Mouse (Mus musculus) hindbrain, embryonic 11.5 days (tissue): ENCODE measurements at regions not wholly inside any gene's neighbourhood (a gene's known extent, or its start where the extent isn't known, plus 50 kb on each side); places are given as distances from the start of the nearest gene placed in this dataset.

Experiments
- ATAC-seq: fragments of 200-750 bp; cut with Nextera tagmentation; 2 replicates; pipeline ENCODE4 v1.8.0; 2017; ENCODE audit warnings: mild to moderate bottlenecking, moderate TSS enrichment, moderate library complexity; ENCODE audit not compliant: low FRiP score
- DNase-seq: peaks from one replicate; pipeline ENCODE4 v3.0.0-alpha.2; 2015; ENCODE audit warnings: low spot score
- H3K27ac ChIP-seq: fragments of 300-500 bp; sonication (generic); 2 replicates; pipeline ENCODE4 v1.5.1; 2014; ENCODE audit warnings: mild to moderate bottlenecking, low read depth, low read length
- H3K27me3 ChIP-seq: fragments of 300-500 bp; sonication (generic); 2 replicates; pipeline ENCODE4 v1.6.1; 2014; ENCODE audit warnings: mild to moderate bottlenecking, low read length, moderate library complexity, mixed read lengths; ENCODE audit not compliant: control insufficient read depth, insufficient read depth
- H3K36me3 ChIP-seq: fragments of 300-500 bp; sonication (generic); 2 replicates; pipeline ENCODE4 v1.6.1; 2014; ENCODE audit warnings: mild to moderate bottlenecking, low read length, moderate library complexity, mixed read lengths; ENCODE audit not compliant: control insufficient read depth, insufficient read depth
- H3K4me1 ChIP-seq: fragments of 300-500 bp; sonication (generic); replicated peaks from 2 replicates; pipeline ENCODE4 v1.6.1; 2014; ENCODE audit warnings: low read length, mixed read lengths; ENCODE audit not compliant: control insufficient read depth, insufficient read depth
- H3K4me2 ChIP-seq: fragments of 300-500 bp; sonication (generic); replicated peaks from 2 replicates; pipeline ENCODE4 v1.6.1; 2014; ENCODE audit warnings: mild to moderate bottlenecking, low read depth, low read length
- H3K4me3 ChIP-seq: fragments of 300-500 bp; sonication (generic); 2 replicates; pipeline ENCODE4 v1.5.1; 2014; ENCODE audit warnings: low read depth, low read length
- H3K9ac ChIP-seq: fragments of 300-500 bp; sonication (generic); 2 replicates; pipeline ENCODE4 v1.6.1; 2014; ENCODE audit warnings: low read depth, low read length
- H3K9me3 ChIP-seq: fragments of 300-500 bp; sonication (generic); 2 replicates; pipeline ENCODE4 v1.6.1; 2016; ENCODE audit warnings: low read length; ENCODE audit not compliant: control insufficient read depth
- WGBS: fragments of 180-500 bp; shearing (Covaris S2); extraction: QIAGEN DNeasy Blood & Tissue Kit; methylation state at CpG from one replicate; pipeline ENCODE4 v1.1.7; 2014; 5-methylcytosine and 5-hydroxymethylcytosine counted together

- no peak for DNase-seq
- no peak overlapping the region for H3K9ac ChIP-seq
- no peaks in the 10 kb centered on the region for H3K36me3 ChIP-seq
- WGBS = 89% methylated on average over 5 of the region's 5 CpGs
- no peak for ATAC-seq
- no peaks in the 10 kb centered on the region for H3K27me3 ChIP-seq
- no peak overlapping the region for H3K4me3 ChIP-seq
- H3K4me1 ChIP-seq = no peaks in the 10 kb centered on the region
- no peak overlapping the region for H3K27ac ChIP-seq
- no peak overlapping the region for H3K4me2 ChIP-seq
- no peaks in the 10 kb centered on the region for H3K9me3 ChIP-seq
Measured at GRCm38 (mm10) chr15:67391918-67392317, 891.2 kb upstream of the Lrrc6 start.

- ATAC-seq = no peak
- Histone ChIP-seq H3K9me3 (no peaks in the 10 kb centered on the region), H3K4me2 (no peak overlapping the region), H3K9ac (no peak overlapping the region), H3K36me3 (no peaks in the 10 kb centered on the region), H3K27ac (no peak overlapping the region), H3K27me3 (no peaks in the 10 kb centered on the region), H3K4me3 (no peak overlapping the region), H3K4me1 (no peaks in the 10 kb centered on the region)
- WGBS = 81% methylated on average over 8 of the region's 8 CpGs
- no peak for DNase-seq
Measured at GRCm38 (mm10) chr15:67388514-67388913, 887.8 kb upstream of the Lrrc6 start.

GRCm38 (mm10) chr15:67386896-67387295 lies 886.2 kb upstream of the Lrrc6 start:
- ATAC-seq = no peak
- Histone ChIP-seq H3K36me3 (no peaks in the 10 kb centered on the region), H3K4me1 (no peaks in the 10 kb centered on the region), H3K4me3 (no peak overlapping the region), H3K27me3 (no peaks in the 10 kb centered on the region), H3K9ac (no peak overlapping the region), H3K4me2 (no peak overlapping the region), H3K27ac (no peak overlapping the region), H3K9me3 (no peaks in the 10 kb centered on the region)
- no peak for DNase-seq

- no peak for DNase-seq
- Histone ChIP-seq H3K36me3 (no peaks in the 10 kb centered on the region), H3K27me3 (no peaks in the 10 kb centered on the region), H3K27ac (no peak overlapping the region), H3K9ac (no peak overlapping the region), H3K4me3 (no peak overlapping the region), H3K4me1 (no peaks in the 10 kb centered on the region), H3K9me3 (no peaks in the 10 kb centered on the region), H3K4me2 (no peak overlapping the region)
- 69% methylated on average over 4 of the region's 4 CpGs for WGBS
- no peak for ATAC-seq
Measured at GRCm38 (mm10) chr15:67373599-67373998, 872.9 kb upstream of the Lrrc6 start.

GRCm38 (mm10) chr15:67373030-67373429 lies 872.3 kb upstream of the Lrrc6 start:
- H3K4me3 ChIP-seq = no peak overlapping the region
- H3K27ac ChIP-seq = no peak overlapping the region
- 77% methylated on average over 8 of the region's 8 CpGs for WGBS
- no peak overlapping the region for H3K9ac ChIP-seq
- H3K9me3 ChIP-seq = no peaks in the 10 kb centered on the region
- no peaks in the 10 kb centered on the region for H3K27me3 ChIP-seq
- H3K4me2 ChIP-seq = no peak overlapping the region
- no peaks in the 10 kb centered on the region for H3K36me3 ChIP-seq
- H3K4me1 ChIP-seq = no peaks in the 10 kb centered on the region
- no peak for ATAC-seq
- DNase-seq = no peak

GRCm38 (mm10) chr15:67364099-67364756 lies 863.5 kb upstream of the Lrrc6 start:
- DNase-seq = peak; percentile 53
- Histone ChIP-seq H3K4me1 (no peaks in the 10 kb centered on the region), H3K27me3 (no peaks in the 10 kb centered on the region), H3K27ac (no peak overlapping the region), H3K9ac (no peak overlapping the region), H3K4me2 (no peak overlapping the region), H3K36me3 (no peaks in the 10 kb centered on the region), H3K4me3 (no peak overlapping the region), H3K9me3 (no peaks in the 10 kb centered on the region)
- 51% methylated on average over 4 of the region's 4 CpGs for WGBS
- peak; percentile 51 for ATAC-seq

GRCm38 (mm10) chr15:67361012-67361571 lies 860.4 kb upstream of the Lrrc6 start:
- Histone ChIP-seq H3K27ac (no peak overlapping the region), H3K27me3 (no peaks in the 10 kb centered on the region), H3K4me2 (no peak overlapping the region), H3K9me3 (no peaks in the 10 kb centered on the region), H3K4me3 (no peak overlapping the region), H3K36me3 (no peaks in the 10 kb centered on the region), H3K4me1 (no peaks in the 10 kb centered on the region), H3K9ac (no peak overlapping the region)
- no peak for ATAC-seq
- WGBS = 56% methylated on average over 1 of the region's 1 CpGs
- DNase-seq = peak; percentile 3

GRCm38 (mm10) chr15:67357867-67358266 lies 857.2 kb upstream of the Lrrc6 start:
- 94% methylated on average over 3 of the region's 3 CpGs for WGBS
- ATAC-seq (no peak), DNase-seq (no peak)

GRCm38 (mm10) chr15:67355334-67355733 lies 854.6 kb upstream of the Lrrc6 start:
- DNase-seq = no peak
- no peak overlapping the region for H3K27ac ChIP-seq

More at GRCm38 (mm10) chr15:67357867-67358266, 857.2 kb upstream of the Lrrc6 start:
- Histone ChIP-seq H3K27ac (no peak overlapping the region), H3K36me3 (no peaks in the 10 kb centered on the region), H3K9ac (no peak overlapping the region), H3K9me3 (no peaks in the 10 kb centered on the region), H3K4me3 (no peak overlapping the region), H3K27me3 (no peaks in the 10 kb centered on the region), H3K4me2 (no peak overlapping the region), H3K4me1 (no peaks in the 10 kb centered on the region)

More at GRCm38 (mm10) chr15:67355334-67355733, 854.6 kb upstream of the Lrrc6 start:
- H3K9ac ChIP-seq = no peak overlapping the region
- no peaks in the 10 kb centered on the region for H3K9me3 ChIP-seq
- no peaks in the 10 kb centered on the region for H3K36me3 ChIP-seq
- H3K27me3 ChIP-seq = no peaks in the 10 kb centered on the region
- no peak overlapping the region for H3K4me2 ChIP-seq
- H3K4me1 ChIP-seq = no peaks in the 10 kb centered on the region
- H3K4me3 ChIP-seq = no peak overlapping the region
- ATAC-seq = no peak
